Mouse (Mus musculus): ENCODE data around the gene Abhd2.

Abhd2 gene

GRCm38 (mm10) chr7:79375594-79375993 lies 102.6 kb downstream of the Abhd2 start:
- DNase-seq (ENCODE audit: low spot score) = no peak

GRCm38 (mm10) chr7:79376516-79377275 lies 103.7 kb downstream of the Abhd2 start:
- DNase-seq (ENCODE audit: low spot score) = no peak

GRCm38 (mm10) chr7:79386422-79387133 lies 113.6 kb downstream of the Abhd2 start, which contains the start of gene Rlbp1:
TSS of gene Rlbp1 (minus strand) at chr7:79387048.
- no peak for DNase-seq (ENCODE audit: low spot score)

GRCm38 (mm10) chr7:79387140-79387539 lies 114.1 kb downstream of the Abhd2 start:
- DNase-seq (ENCODE audit: low spot score) = no peak

- DNase-seq (ENCODE audit: low spot score) = no peak
Observed at GRCm38 (mm10) chr7:79387991-79388390, 115.0 kb downstream of the Abhd2 start.

- no peak for DNase-seq (ENCODE audit: low spot score)
Observed at GRCm38 (mm10) chr7:79388671-79389206, 115.7 kb downstream of the Abhd2 start.

- no peak for DNase-seq (ENCODE audit: low spot score)
Observed at GRCm38 (mm10) chr7:79390141-79390708, 117.2 kb downstream of the Abhd2 start.

- DNase-seq (ENCODE audit: low spot score) = no peak
Observed at GRCm38 (mm10) chr7:79391471-79391870, 118.5 kb downstream of the Abhd2 start.

- DNase-seq (ENCODE audit: low spot score) = peak; percentile 93
Observed at GRCm38 (mm10) chr7:79391883-79392649, 119.1 kb downstream of the Abhd2 start, which contains the start of gene Fanci. TSS of gene Fanci (plus strand) at chr7:79391929.

- DNase-seq (ENCODE audit: low spot score) = no peak
Observed at GRCm38 (mm10) chr7:79392860-79393513, 120.0 kb downstream of the Abhd2 start.

- no peak for DNase-seq (ENCODE audit: low spot score)
Observed at GRCm38 (mm10) chr7:79393924-79394323, 120.9 kb downstream of the Abhd2 start.

GRCm38 (mm10) chr7:79394666-79395065 lies 121.7 kb downstream of the Abhd2 start:
- DNase-seq (ENCODE audit: low spot score) = no peak

- no peak for DNase-seq (ENCODE audit: low spot score)
Observed at GRCm38 (mm10) chr7:79395186-79395585, 122.2 kb downstream of the Abhd2 start.

- no peak for DNase-seq (ENCODE audit: low spot score)
Observed at GRCm38 (mm10) chr7:79397446-79397963, 124.5 kb downstream of the Abhd2 start.

- DNase-seq (ENCODE audit: low spot score) = no peak
Observed at GRCm38 (mm10) chr7:79398426-79398825, 125.4 kb downstream of the Abhd2 start.

- no peak for DNase-seq (ENCODE audit: low spot score)
Observed at GRCm38 (mm10) chr7:79398971-79399370, 126.0 kb downstream of the Abhd2 start.

GRCm38 (mm10) chr7:79400296-79400695 lies 127.3 kb downstream of the Abhd2 start:
- no peak for DNase-seq (ENCODE audit: low spot score)

- DNase-seq (ENCODE audit: low spot score) = no peak
Observed at GRCm38 (mm10) chr7:79414449-79415375, 141.7 kb downstream of the Abhd2 start.

Data from ovary, postnatal 36 days (tissue).